Mouse (Mus musculus): ENCODE results near the gene Msi2.

DNA sequence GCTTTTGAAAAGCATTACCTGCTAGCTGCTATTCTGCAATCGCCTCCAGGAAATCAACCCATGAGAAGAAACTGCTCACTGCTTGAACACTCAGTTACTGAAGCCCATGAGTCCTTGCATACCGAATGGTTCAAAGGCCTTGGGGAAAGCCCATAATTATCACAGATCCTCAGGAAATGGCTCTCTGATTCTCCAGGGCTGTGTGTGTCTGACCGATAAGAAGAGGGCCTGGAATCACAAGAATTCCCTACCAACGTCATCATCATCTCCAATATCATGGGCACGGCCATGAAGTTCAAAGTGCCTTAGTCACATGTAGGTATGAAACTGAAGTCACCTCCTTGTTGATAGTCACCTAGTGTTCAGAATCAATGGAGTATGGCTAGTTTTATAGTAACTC, 196.2 kb downstream of the Msi2 start:
- TF ChIP-seq CTCF (conservative IDR thresholded peaks at IDR 0.05; ENCODE audit: low read length) (no peak), NANOG (IDR thresholded peaks at IDR 0.05; ENCODE audit: borderline replicate concordance, low read length) (no peak), POU5F1 (IDR thresholded peaks at IDR 0.05; ENCODE audit: borderline replicate concordance, low read length) (no peak)

Data from E14TG2a.4 (cell line).